Mouse (Mus musculus): ENCODE measurements around the gene Aqp8. TPM values are rescaled to one million over a fixed set of nuclear protein-coding genes. Genes with fewer than 3 reads are reported as not detected.
A peak's percentile ranks its signal among the peaks of the same experiment; 100 is the strongest.

Aqp8 gene
- polyA plus RNA-seq, 1 experiment from 2014 or later = not detected

GRCm38 (mm10) chr7:123499481-123500238 is 37.6 kb downstream of the Aqp8 start:
- peak overlapping the region; percentile 95 for H3K4me2 ChIP-seq
- H3K9me3 ChIP-seq = no peaks in the 10 kb centered on the region
- peaks cover 16% of the 10 kb centered on the region for H3K4me1 ChIP-seq
- no peaks in the 10 kb centered on the region for H3K36me3 ChIP-seq
- peak overlapping the region; percentile 47 for H3K9ac ChIP-seq
- H3K27ac ChIP-seq = no peak overlapping the region
- peak; percentile 6; the same call in 1 of the 2 replicates for ATAC-seq (ENCODE audit: borderline replicate concordance, extremely low read depth, low FRiP score, low TSS enrichment)
- 32% methylated on average over 19 of the region's 19 CpGs for WGBS
- no peaks in the 10 kb centered on the region for H3K27me3 ChIP-seq
- peak overlapping the region; percentile 55 for H3K4me3 ChIP-seq

- H3K4me2 ChIP-seq = peak within 1 kb of the TSS; percentile 95
- 2% methylated on average over 67 of the region's 71 CpGs for WGBS
- ATAC-seq (ENCODE audit: borderline replicate concordance, extremely low read depth, low FRiP score, low TSS enrichment) = peak; percentile 94
- no peaks in the 10 kb centered on the region for H3K27me3 ChIP-seq
- no peaks in the 10 kb centered on the region for H3K36me3 ChIP-seq
- H3K4me1 ChIP-seq = peaks cover 16% of the 10 kb centered on the region
- peak within 1 kb of the TSS; percentile 47 for H3K9ac ChIP-seq
- H3K9me3 ChIP-seq = no peaks in the 10 kb centered on the region
- H3K4me3 ChIP-seq = peak within 1 kb of the TSS; percentile 55
- H3K27ac ChIP-seq = no peak within 1 kb of the TSS
Measured at GRCm38 (mm10) chr7:123500239-123501219, 38.4 kb downstream of the Aqp8 start, which contains the start of gene Zkscan2. Gene Zkscan2 (minus strand): TSS chr7:123500449.

GRCm38 (mm10) chr7:123503358-123503757 is 41.3 kb downstream of the Aqp8 start:
- H3K36me3 ChIP-seq = no peaks in the 10 kb centered on the region
- H3K9ac ChIP-seq = no peak overlapping the region
- H3K4me2 ChIP-seq = no peak overlapping the region
- 28% methylated on average over 1 of the region's 1 CpGs for WGBS
- H3K27me3 ChIP-seq = no peaks in the 10 kb centered on the region
- H3K4me1 ChIP-seq = peaks cover 16% of the 10 kb centered on the region
- H3K4me3 ChIP-seq = no peak overlapping the region
- H3K27ac ChIP-seq = no peak overlapping the region
- no peak for ATAC-seq (ENCODE audit: borderline replicate concordance, extremely low read depth, low FRiP score, low TSS enrichment)
- no peaks in the 10 kb centered on the region for H3K9me3 ChIP-seq

- WGBS = 84% methylated on average over 7 of the region's 7 CpGs
- no peak overlapping the region for H3K27ac ChIP-seq
- no peak overlapping the region for H3K4me2 ChIP-seq
- no peaks in the 10 kb centered on the region for H3K27me3 ChIP-seq
- no peak overlapping the region for H3K4me3 ChIP-seq
- no peak overlapping the region for H3K9ac ChIP-seq
- H3K4me1 ChIP-seq = no peaks in the 10 kb centered on the region
- H3K9me3 ChIP-seq = no peaks in the 10 kb centered on the region
- no peak for ATAC-seq (ENCODE audit: borderline replicate concordance, extremely low read depth, low FRiP score, low TSS enrichment)
- H3K36me3 ChIP-seq = no peaks in the 10 kb centered on the region
Measured at GRCm38 (mm10) chr7:123507946-123508345, 45.9 kb downstream of the Aqp8 start.

Other genes starting within 250 kb of the Aqp8 start
- gene Slc5a11, start 247.5 kb upstream of the Aqp8 start, polyA plus RNA-seq (2015; fragmentation: Nextera tagmentation; extraction: Ambion mirVana) = 0.65 and 0.72 TPM in 2 replicates
- gene Lcmt1, start 92.5 kb upstream of the Aqp8 start, polyA plus RNA-seq (2015; fragmentation: Nextera tagmentation; extraction: Ambion mirVana) = 46.2 and 48.5 TPM in 2 replicates
- gene Arhgap17, start 92.4 kb upstream of the Aqp8 start, polyA plus RNA-seq (2015; fragmentation: Nextera tagmentation; extraction: Ambion mirVana) = 16.7 and 18.5 TPM in 2 replicates
- 2.2 and 2.5 TPM in 2 replicates for gene Zkscan2, start 38.2 kb downstream of the Aqp8 start, polyA plus RNA-seq (2015; fragmentation: Nextera tagmentation; extraction: Ambion mirVana)

All from lung, embryonic 15.5 days (tissue).